In the genomic region with DNA sequence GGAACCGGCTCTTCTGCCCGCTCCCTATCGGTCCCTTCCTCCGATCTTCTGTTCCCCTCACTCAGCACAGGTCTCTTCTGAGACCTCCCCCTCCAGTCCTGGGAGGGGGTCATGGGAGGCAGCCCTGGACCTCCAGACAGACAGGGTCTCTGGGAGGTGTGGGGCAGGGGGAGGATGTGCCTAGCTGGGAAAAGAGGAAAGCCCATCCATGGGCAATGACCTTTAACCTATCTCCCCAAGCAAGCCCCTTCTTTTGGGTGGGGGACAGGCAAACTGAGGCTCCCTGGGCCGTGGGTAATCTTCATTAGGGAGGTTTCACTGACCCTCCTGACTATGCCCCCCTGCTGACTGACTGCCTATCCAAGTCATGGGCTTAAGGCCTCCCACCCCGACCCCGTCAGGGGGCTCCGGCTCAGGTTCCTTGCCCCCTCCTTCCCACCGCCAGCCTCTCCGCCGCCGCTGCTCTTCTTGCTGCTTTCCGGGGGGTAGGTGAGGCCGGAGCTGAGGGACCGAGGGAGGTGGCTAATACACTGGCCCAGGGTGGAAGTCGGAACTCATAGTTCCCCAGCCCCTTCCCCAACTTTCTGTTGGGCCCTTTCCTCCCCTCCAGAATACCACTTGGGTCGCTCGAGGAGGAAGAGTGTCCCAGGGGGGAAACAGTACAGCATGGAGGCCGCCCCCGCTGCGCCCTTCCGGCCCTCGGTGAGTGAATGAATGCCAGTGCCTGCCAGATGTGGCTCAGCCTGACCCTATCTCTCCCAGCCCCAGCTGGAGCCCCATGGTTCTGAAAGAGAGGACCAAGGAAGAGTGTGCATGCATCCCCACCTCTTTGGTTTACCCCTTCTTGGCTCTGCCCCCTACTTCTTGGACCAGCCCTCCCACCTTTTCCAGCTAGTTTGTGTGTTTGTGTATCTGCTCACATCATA, we compare ENCODE assay signal across 8 mouse cellular contexts. TPM values are rescaled to one million over a fixed set of nuclear protein-coding genes. Genes with fewer than 3 reads are reported as not detected.
DNase-seq lines count a peak whose midpoint lies in the region; ATAC-seq and TF ChIP-seq lines count a peak whose summit lies in the region.

No protein-coding gene starts in this region.

- H3K4me2 ChIP-seq in lung, embryonic 15.5 days = peak overlapping the region; percentile 76
- H3K4me2 ChIP-seq in forebrain, embryonic 12.5 days = peak overlapping the region; percentile 99
- H3K4me2 ChIP-seq in intestine, postnatal 0 days (replicated peaks; ENCODE audit: low read depth) = peak overlapping the region; percentile 55

- H3K4me3 ChIP-seq in lung, embryonic 15.5 days = peak overlapping the region; percentile 40
- H3K4me3 ChIP-seq in forebrain, embryonic 12.5 days (replicated peaks) = peak overlapping the region; percentile 42
- H3K4me3 ChIP-seq in intestine, postnatal 0 days (ENCODE audit: low read depth, low read length) = peak overlapping the region; percentile 17; the same call in 1 of the 2 replicates
- H3K4me3 ChIP-seq in olfactory bulb, adult 2 months (ENCODE audit: insufficient read depth, low read depth, low read length) = peak overlapping the region; percentile 65

- 10% methylated on average over 22 of the region's 23 CpGs for WGBS in lung, embryonic 15.5 days
- WGBS in forebrain, embryonic 12.5 days = 2% methylated on average over 23 of the region's 23 CpGs
- 42% methylated on average over 23 of the region's 23 CpGs for WGBS in intestine, postnatal 0 days
- 13% methylated on average over 23 of the region's 23 CpGs for WGBS in olfactory bulb, adult 2 months

- 0 out of 2 replicates have a peak, but pooled peaks cover 4% of the 10 kb centered on the region for H3K27me3 ChIP-seq in lung, embryonic 15.5 days
- H3K27me3 ChIP-seq in forebrain, embryonic 12.5 days = 0 out of 2 replicates have a peak, but pooled peaks cover 5% of the 10 kb centered on the region
- no peaks in the 10 kb centered on the region for H3K27me3 ChIP-seq in intestine, postnatal 0 days (replicated peaks; ENCODE audit: control insufficient read depth, insufficient read depth, low read length)

- no peak for TF ChIP-seq CTCF in intestine, postnatal 0 days (IDR thresholded peaks at IDR 0.05; ENCODE audit: low read depth)
- TF ChIP-seq CTCF in olfactory bulb, adult 2 months (IDR thresholded peaks at IDR 0.05; ENCODE audit: insufficient read depth, low read depth, low read length) = no peak

- peaks cover 18% of the 10 kb centered on the region for H3K36me3 ChIP-seq in lung, embryonic 15.5 days
- H3K36me3 ChIP-seq in forebrain, embryonic 12.5 days (replicated peaks) = peaks cover 29% of the 10 kb centered on the region
- H3K36me3 ChIP-seq in intestine, postnatal 0 days (ENCODE audit: control insufficient read depth, insufficient read depth) = peaks cover 5% of the 10 kb centered on the region; the same call in 1 of the 2 replicates

- H3K27ac ChIP-seq in lung, embryonic 15.5 days = 0 out of 2 replicates have a peak overlapping the region, but pooled peaks have one; percentile 24
- H3K27ac ChIP-seq in forebrain, embryonic 12.5 days = peak overlapping the region; percentile 93
- H3K27ac ChIP-seq in intestine, postnatal 0 days (ENCODE audit: low read depth, low read length) = no peak overlapping the region
- peak overlapping the region; percentile 96 for H3K27ac ChIP-seq in olfactory bulb, adult 2 months (ENCODE audit: insufficient read depth, low read depth, low read length)

- H3K9ac ChIP-seq in lung, embryonic 15.5 days = peak overlapping the region; percentile 29
- peak overlapping the region; percentile 69 for H3K9ac ChIP-seq in forebrain, embryonic 12.5 days
- H3K9ac ChIP-seq in intestine, postnatal 0 days (ENCODE audit: low read depth, low read length) = no peak overlapping the region

- no peaks in the 10 kb centered on the region for H3K9me3 ChIP-seq in lung, embryonic 15.5 days
- H3K9me3 ChIP-seq in forebrain, embryonic 12.5 days = no peaks in the 10 kb centered on the region
- no peaks in the 10 kb centered on the region for H3K9me3 ChIP-seq in intestine, postnatal 0 days (ENCODE audit: control insufficient read depth)

- no peak for DNase-seq in lung, postnatal 25 days (ENCODE audit: low spot score)
- no peak for DNase-seq in kidney, postnatal 14 days
- DNase-seq in adrenal gland, adult 8-10 months = no peak

- peak; percentile 48; the same call in 1 of the 2 replicates for ATAC-seq in lung, embryonic 15.5 days (ENCODE audit: borderline replicate concordance, extremely low read depth, low FRiP score, low TSS enrichment)
- no peak; the same call in 1 of the 2 replicates for ATAC-seq in forebrain, embryonic 12.5 days (ENCODE audit: low FRiP score)
- no peak for ATAC-seq in intestine, postnatal 0 days
- no peak for ATAC-seq in activated CD4-positive, CD25-positive, alpha-beta regulatory T cell, adult 4 months

- TF ChIP-seq POLR2A in olfactory bulb, adult 2 months (IDR thresholded peaks at IDR 0.05; ENCODE audit: insufficient read depth, low read depth, low read length) = peak; percentile 10; the same call in 1 of the 2 replicates

- peaks cover 61% of the 10 kb centered on the region for H3K4me1 ChIP-seq in lung, embryonic 15.5 days
- peaks cover 67% of the 10 kb centered on the region for H3K4me1 ChIP-seq in forebrain, embryonic 12.5 days
- H3K4me1 ChIP-seq in intestine, postnatal 0 days (replicated peaks; ENCODE audit: control insufficient read depth, insufficient read depth, low read length) = peaks cover 7% of the 10 kb centered on the region; the same call in 1 of the 2 replicates
- H3K4me1 ChIP-seq in olfactory bulb, adult 2 months (ENCODE audit: control insufficient read depth, insufficient read depth, low read length) = peaks cover 52% of the 10 kb centered on the region

RNA-seq across cellular contexts. Expression of a gene that starts 11.2 kb away (rescaled TPM):
- polyA plus RNA-seq in lung, embryonic 15.5 days (2015; fragmentation: Nextera tagmentation; extraction: Ambion mirVana) = 1.5 and 2.1 TPM in 2 replicates
- polyA plus RNA-seq in forebrain, embryonic 12.5 days (2016; fragmentation: Nextera tagmentation; extraction: Ambion mirVana) = 3.9 and 4.8 TPM in 2 replicates
- 0.35 and 0.39 TPM in 2 replicates for polyA plus RNA-seq in intestine, postnatal 0 days (2015; fragmentation: Nextera tagmentation; extraction: Ambion mirVana)
- polyA plus RNA-seq in olfactory bulb, adult 2 months (2012; ENCODE audit: insufficient read depth, insufficient read length, low replicate concordance, missing spikeins) = 50.4 and 503 TPM in 2 replicates
- not detected for polyA plus RNA-seq in activated CD4-positive, CD25-positive, alpha-beta regulatory T cell, adult 4 months (2017; shearing (Covaris generic))
- 10 to 100 TPM; 19.7 to 36.9 (median 26.9) TPM for total RNA-seq in adrenal gland, adult 8-10 months (2022)

RNA-seq across cellular contexts. Expression of a gene that starts 12.8 kb away (rescaled TPM):
- 182 and 184 TPM in 2 replicates for polyA plus RNA-seq in lung, embryonic 15.5 days (2015; fragmentation: Nextera tagmentation; extraction: Ambion mirVana)
- 155 and 161 TPM in 2 replicates for polyA plus RNA-seq in forebrain, embryonic 12.5 days (2016; fragmentation: Nextera tagmentation; extraction: Ambion mirVana)
- 287 and 304 TPM in 2 replicates for polyA plus RNA-seq in intestine, postnatal 0 days (2015; fragmentation: Nextera tagmentation; extraction: Ambion mirVana)
- not detected in 2 replicates for polyA plus RNA-seq in olfactory bulb, adult 2 months (2012; ENCODE audit: insufficient read depth, insufficient read length, low replicate concordance, missing spikeins)
- polyA plus RNA-seq in activated CD4-positive, CD25-positive, alpha-beta regulatory T cell, adult 4 months (2017; shearing (Covaris generic)) = 100 to 1,000 TPM; 147 to 198 TPM
- total RNA-seq in adrenal gland, adult 8-10 months (2022) = 100 to 1,000 TPM; 151 to 162 (median 155) TPM

RNA-seq across cellular contexts. Expression of a gene that starts 19.4 kb away (rescaled TPM):
- 7.6 and 8.7 TPM in 2 replicates for polyA plus RNA-seq in lung, embryonic 15.5 days (2015; fragmentation: Nextera tagmentation; extraction: Ambion mirVana)
- 8.6 and 8.8 TPM in 2 replicates for polyA plus RNA-seq in forebrain, embryonic 12.5 days (2016; fragmentation: Nextera tagmentation; extraction: Ambion mirVana)
- polyA plus RNA-seq in intestine, postnatal 0 days (2015; fragmentation: Nextera tagmentation; extraction: Ambion mirVana) = 11.2 and 11.6 TPM in 2 replicates
- polyA plus RNA-seq in olfactory bulb, adult 2 months (2012; ENCODE audit: insufficient read depth, insufficient read length, low replicate concordance, missing spikeins) = not detected in 2 replicates
- 10 to 100 TPM; 10.4 to 13.5 TPM for polyA plus RNA-seq in activated CD4-positive, CD25-positive, alpha-beta regulatory T cell, adult 4 months (2017; shearing (Covaris generic))
- total RNA-seq in adrenal gland, adult 8-10 months (2022) = 10 to 100 TPM; 46.9 to 60.1 (median 53.5) TPM

RNA-seq across cellular contexts. Expression of a gene that starts 20.8 kb away (rescaled TPM):
- 16.3 and 16.9 TPM in 2 replicates for polyA plus RNA-seq in lung, embryonic 15.5 days (2015; fragmentation: Nextera tagmentation; extraction: Ambion mirVana)
- polyA plus RNA-seq in forebrain, embryonic 12.5 days (2016; fragmentation: Nextera tagmentation; extraction: Ambion mirVana) = 18.9 and 20.0 TPM in 2 replicates
- polyA plus RNA-seq in intestine, postnatal 0 days (2015; fragmentation: Nextera tagmentation; extraction: Ambion mirVana) = 6.5 and 6.7 TPM in 2 replicates
- 109 TPM in 1 of 2 replicates, not detected in the other for polyA plus RNA-seq in olfactory bulb, adult 2 months (2012; ENCODE audit: insufficient read depth, insufficient read length, low replicate concordance, missing spikeins)
- polyA plus RNA-seq in activated CD4-positive, CD25-positive, alpha-beta regulatory T cell, adult 4 months (2017; shearing (Covaris generic)) = 1 to 10 TPM; 8.6 to 9.8 TPM
- 10 to 100 TPM in 1 of 4 experiments, 1 to 10 TPM in 3; 6.6 to 10.1 (median 9.0) TPM for total RNA-seq in adrenal gland, adult 8-10 months (2022)

RNA-seq across cellular contexts. Expression of a gene that starts 35.3 kb away (rescaled TPM):
- 8.0 and 9.8 TPM in 2 replicates for polyA plus RNA-seq in lung, embryonic 15.5 days (2015; fragmentation: Nextera tagmentation; extraction: Ambion mirVana)
- 9.7 and 9.8 TPM in 2 replicates for polyA plus RNA-seq in forebrain, embryonic 12.5 days (2016; fragmentation: Nextera tagmentation; extraction: Ambion mirVana)
- polyA plus RNA-seq in intestine, postnatal 0 days (2015; fragmentation: Nextera tagmentation; extraction: Ambion mirVana) = 0.94 and 1.4 TPM in 2 replicates
- not detected in 2 replicates for polyA plus RNA-seq in olfactory bulb, adult 2 months (2012; ENCODE audit: insufficient read depth, insufficient read length, low replicate concordance, missing spikeins)
- 1 to 10 TPM; 2.0 to 4.5 TPM for polyA plus RNA-seq in activated CD4-positive, CD25-positive, alpha-beta regulatory T cell, adult 4 months (2017; shearing (Covaris generic))
- total RNA-seq in adrenal gland, adult 8-10 months (2022) = 1 to 10 TPM; 1.0 to 3.2 (median 1.6) TPM

Comparison
In these comparisons a context has a peak if more than half of its experiments do, and no peak if none do; other contexts are left out.
1. RNA of a gene that starts 12.8 kb away (polyA plus RNA-seq): 287 to 304 TPM in intestine, postnatal 0 days, 147 to 198 TPM in activated CD4-positive, CD25-positive, alpha-beta regulatory T cell, adult 4 months, 182 to 184 TPM in lung, embryonic 15.5 days and 155 to 161 TPM in forebrain, embryonic 12.5 days; not detected in olfactory bulb, adult 2 months; every median in the first group is over 100 times any median in the second.
2. Peak in every context shown above with its lines, with median percentiles within 50 percentile points of each other: H3K4me2 ChIP-seq and H3K4me3 ChIP-seq.